In genomic region chr13:56103796-56104746, GRCm38 (mm10) we compare ENCODE assay signal across 9 mouse cellular contexts. TPM values are rescaled to one million over a fixed set of nuclear protein-coding genes. Genes with fewer than 3 reads are reported as not detected.
A peak's percentile ranks its signal among the peaks of the same experiment; 100 is the strongest.
DNase-seq lines count a peak whose midpoint lies in the region; ATAC-seq and TF ChIP-seq lines count a peak whose summit lies in the region.
"Had no signal": no experiment of that assay in that cellular context is flagged by ENCODE, and none has a peak within 500 bp of the region (broad histone marks: within the 10 kb centered on the region; RNA-seq: fewer than 3 reads in every experiment).

No protein-coding gene starts in this region.

- no peak for TF ChIP-seq EP300 in stomach, postnatal 0 days (optimal IDR thresholded peaks at IDR 0.05)

- TF ChIP-seq POLR2A in thymus, adult 2 months (IDR thresholded peaks at IDR 0.05; ENCODE audit: control insufficient read depth, extremely low read depth, insufficient read depth, low read length, poor library complexity): no peak

- H3K9me3 ChIP-seq in embryonic facial prominence, embryonic 13.5 days: no peaks in the 10 kb centered on the region
- no peaks in the 10 kb centered on the region for H3K9me3 ChIP-seq in embryonic facial prominence, embryonic 10.5 days
- no peaks in the 10 kb centered on the region for H3K9me3 ChIP-seq in stomach, postnatal 0 days (ENCODE audit: control insufficient read depth, low read length)

- H3K27me3 ChIP-seq in embryonic facial prominence, embryonic 13.5 days: no peaks in the 10 kb centered on the region; the same call in 1 of the 2 replicates
- no peaks in the 10 kb centered on the region for H3K27me3 ChIP-seq in embryonic facial prominence, embryonic 10.5 days (replicated peaks; ENCODE audit: low read depth, poor library complexity, severe bottlenecking)
- H3K27me3 ChIP-seq in thymus, adult 2 months (ENCODE audit: control insufficient read depth, insufficient read depth, low read length): no peaks in the 10 kb centered on the region
- H3K27me3 ChIP-seq in stomach, postnatal 0 days (ENCODE audit: control insufficient read depth, insufficient read depth, low read length): no peaks in the 10 kb centered on the region

- H3K9ac ChIP-seq in embryonic facial prominence, embryonic 13.5 days: 0 out of 2 replicates have a peak overlapping the region, but pooled peaks have one; percentile 32
- H3K9ac ChIP-seq in stomach, postnatal 0 days (ENCODE audit: low read length): no peak overlapping the region

- WGBS in embryonic facial prominence, embryonic 13.5 days: 90% methylated on average over 26 of the region's 26 CpGs
- WGBS in embryonic facial prominence, embryonic 10.5 days: 94% methylated on average over 26 of the region's 26 CpGs
- 94% methylated on average over 26 of the region's 26 CpGs for WGBS in thymus, adult 2 months
- WGBS in stomach, postnatal 0 days: 91% methylated on average over 26 of the region's 26 CpGs

- no peak for TF ChIP-seq CTCF in thymus, adult 2 months (IDR thresholded peaks at IDR 0.05; ENCODE audit: borderline replicate concordance, control insufficient read depth, extremely low read depth, insufficient read depth, low read length, poor library complexity)
- no peak for TF ChIP-seq CTCF in stomach, postnatal 0 days (IDR thresholded peaks at IDR 0.05; ENCODE audit: low read depth)

- peaks cover 45% of the 10 kb centered on the region for H3K36me3 ChIP-seq in embryonic facial prominence, embryonic 13.5 days
- peaks cover 99% of the 10 kb centered on the region for H3K36me3 ChIP-seq in embryonic facial prominence, embryonic 10.5 days (replicated peaks)
- H3K36me3 ChIP-seq in thymus, adult 2 months (ENCODE audit: control insufficient read depth, insufficient read depth, low read length): peaks cover 25% of the 10 kb centered on the region
- peaks cover 9% of the 10 kb centered on the region for H3K36me3 ChIP-seq in stomach, postnatal 0 days (ENCODE audit: control insufficient read depth, insufficient read depth, low read length)

- DNase-seq in embryonic facial prominence, embryonic 10.5 days (ENCODE audit: low spot score): no peak
- DNase-seq in thymus, adult 2 months: peak; percentile 12
- DNase-seq in thymus, postnatal 0 days (ENCODE audit: low spot score): no peak
- peak; percentile 55 to 57 for DNase-seq in layer of hippocampus, postnatal 14 days (ENCODE audit: low spot score in 2 of 2)
- no peak for DNase-seq in stomach, postnatal 0 days (ENCODE audit: low spot score)
- no peak for DNase-seq in lung, postnatal 4 days
- DNase-seq: lung, postnatal 10 days had no signal

- no peak overlapping the region for H3K4me2 ChIP-seq in embryonic facial prominence, embryonic 13.5 days
- no peak overlapping the region for H3K4me2 ChIP-seq in stomach, postnatal 0 days (replicated peaks; ENCODE audit: low read depth)

- no peak for ATAC-seq in embryonic facial prominence, embryonic 13.5 days (ENCODE audit: insufficient number of reproducible peaks, insufficient read depth, low FRiP score, low TSS enrichment, low read depth)
- peak; percentile 40 for ATAC-seq in stomach, postnatal 0 days (ENCODE audit: low FRiP score, low TSS enrichment)
- no peak for ATAC-seq in megakaryocyte, adult 5-6 weeks (ENCODE audit: poor library complexity, severe bottlenecking)

- no peak overlapping the region for H3K27ac ChIP-seq in embryonic facial prominence, embryonic 13.5 days
- H3K27ac ChIP-seq in embryonic facial prominence, embryonic 10.5 days (replicated peaks): no peak overlapping the region
- H3K27ac ChIP-seq in thymus, adult 2 months (ENCODE audit: control insufficient read depth, insufficient read depth, low read length): peak overlapping the region; percentile 65; the same call in 1 of the 2 replicates
- no peak overlapping the region for H3K27ac ChIP-seq in stomach, postnatal 0 days (replicated peaks)

- peaks cover 47% of the 10 kb centered on the region for H3K4me1 ChIP-seq in embryonic facial prominence, embryonic 13.5 days
- H3K4me1 ChIP-seq in embryonic facial prominence, embryonic 10.5 days: peaks cover 41% of the 10 kb centered on the region
- peaks cover 25% of the 10 kb centered on the region for H3K4me1 ChIP-seq in thymus, adult 2 months (replicated peaks; ENCODE audit: control insufficient read depth, insufficient read depth, low read length)
- peaks cover 3% of the 10 kb centered on the region; the same call in 1 of the 2 replicates for H3K4me1 ChIP-seq in stomach, postnatal 0 days (replicated peaks; ENCODE audit: control insufficient read depth, insufficient read depth)

- H3K4me3 ChIP-seq in embryonic facial prominence, embryonic 13.5 days: no peak overlapping the region
- H3K4me3 ChIP-seq in embryonic facial prominence, embryonic 10.5 days: no peak overlapping the region
- H3K4me3 ChIP-seq in thymus, adult 2 months (ENCODE audit: control insufficient read depth, insufficient read depth, low read length): no peak overlapping the region
- H3K4me3 ChIP-seq in stomach, postnatal 0 days (ENCODE audit: low read depth, low read length): no peak overlapping the region

RNA-seq across cellular contexts. Expression of gene H2afy, which starts 32.1 kb away (rescaled TPM):
- 338 and 383 TPM in 2 replicates for polyA plus RNA-seq in embryonic facial prominence, embryonic 13.5 days (2015; fragmentation: Nextera tagmentation; extraction: Ambion mirVana)
- 478 and 497 TPM in 2 replicates for polyA plus RNA-seq in embryonic facial prominence, embryonic 10.5 days (2016; fragmentation: Nextera tagmentation; extraction: Ambion mirVana)
- 316 and 458 TPM in 2 replicates for polyA plus RNA-seq in thymus, adult 2 months (2012; rRNA removed)
- polyA plus RNA-seq in thymus, postnatal 0 days (2015; fragmentation: Nextera tagmentation; extraction: Ambion mirVana): 439 and 462 TPM in 2 replicates
- total RNA-seq in layer of hippocampus, postnatal 14 days (2021): 100 to 1,000 TPM; 127 to 133 TPM
- polyA plus RNA-seq in stomach, postnatal 0 days (2015; fragmentation: Nextera tagmentation; extraction: Ambion mirVana): 150 and 157 TPM in 2 replicates
- total RNA-seq in megakaryocyte, adult 5-6 weeks (2015): 304 and 326 TPM in 2 replicates
- 669 and 674 TPM in 2 replicates for total RNA-seq in megakaryocyte, adult 5-6 weeks (2017)

Comparison
In these comparisons a context has a peak if more than half of its experiments do, and no peak if none do; other contexts are left out.
1. DNase-seq: peak in thymus, adult 2 months (single experiment) and layer of hippocampus, postnatal 14 days (2 of 2); none in embryonic facial prominence, embryonic 10.5 days (single experiment), thymus, postnatal 0 days (single experiment), stomach, postnatal 0 days (single experiment) and lung, postnatal 4 days (0 of 2).